Mouse (Mus musculus): ENCODE data around the gene Itih3. TPM values are rescaled to one million over a fixed set of nuclear protein-coding genes. Genes with fewer than 3 reads are reported as not detected.

The Itih3 gene
- total RNA-seq, 2 experiments from 2014 or later, result 0.55 to 0.74 TPM

DNA sequence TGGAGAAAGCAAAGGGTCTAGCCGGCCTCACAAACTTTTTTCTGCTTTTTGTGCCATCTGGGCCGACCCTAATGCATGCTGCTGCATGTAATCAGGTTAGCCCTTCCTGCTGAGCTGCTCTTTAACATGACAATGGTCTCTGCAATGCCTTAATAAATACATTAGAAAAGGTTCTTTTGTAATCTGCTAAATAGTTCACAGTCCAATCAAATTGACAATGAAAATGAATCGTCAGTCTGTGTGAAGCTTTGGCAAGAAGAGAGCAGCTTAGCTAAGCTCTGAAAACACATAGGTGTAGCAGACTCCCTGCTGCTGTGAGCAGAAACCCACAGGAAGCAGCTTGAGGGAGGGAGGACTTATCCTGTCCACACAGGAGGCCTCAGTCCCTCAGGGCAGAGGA lies 23.6 kb downstream of the Itih3 start:
- no peak for DNase-seq

DNA sequence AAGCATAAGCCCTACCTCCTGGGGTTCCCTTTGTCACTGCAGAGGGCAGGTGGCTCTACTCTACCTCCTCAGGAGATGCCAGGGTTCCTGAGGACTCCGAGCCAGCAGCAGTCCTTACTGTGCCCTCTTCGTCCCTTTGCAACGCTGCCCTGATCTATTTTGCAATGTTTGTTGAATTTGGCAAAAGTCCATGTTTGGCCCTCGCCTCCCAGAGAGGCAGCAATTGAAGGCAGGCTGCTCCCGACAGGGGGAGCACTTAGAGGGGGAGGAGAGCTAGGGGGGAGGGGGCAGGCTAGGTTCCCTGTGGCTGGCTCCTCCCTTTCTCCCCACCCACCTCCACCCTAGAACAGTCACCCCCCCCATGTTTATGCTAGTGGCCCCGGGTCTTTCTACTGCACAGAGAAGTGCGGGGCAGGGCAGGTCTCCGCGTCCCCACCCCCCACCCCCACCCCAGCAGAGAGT lies 35.3 kb downstream of the Itih3 start:
- peak; percentile 68 for DNase-seq

DNA sequence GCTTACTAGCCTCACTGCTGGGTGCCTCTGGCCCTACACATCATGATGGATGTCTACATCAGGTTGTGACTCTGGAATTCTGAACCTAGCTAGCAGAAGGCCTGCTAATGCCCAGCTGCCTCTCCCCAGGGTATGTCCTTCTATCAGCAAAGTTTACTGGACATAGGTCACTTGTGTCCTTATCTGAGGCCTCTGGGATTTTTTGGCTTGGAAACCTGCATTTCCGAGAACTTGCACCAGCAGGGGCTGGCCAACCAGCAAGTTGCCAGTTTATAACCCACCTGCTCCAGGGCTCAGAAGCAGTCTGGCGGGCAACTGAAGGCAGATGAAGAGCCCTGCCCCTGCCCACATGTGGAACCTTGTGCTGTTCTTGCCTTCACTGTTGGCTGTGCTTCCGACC lies 37.4 kb downstream of the Itih3 start, which contains the start of gene Itih4:
Gene Itih4 (plus strand): TSS at position 273 of the 400 bp plus-strand sequence.
- DNase-seq, result no peak

DNA sequence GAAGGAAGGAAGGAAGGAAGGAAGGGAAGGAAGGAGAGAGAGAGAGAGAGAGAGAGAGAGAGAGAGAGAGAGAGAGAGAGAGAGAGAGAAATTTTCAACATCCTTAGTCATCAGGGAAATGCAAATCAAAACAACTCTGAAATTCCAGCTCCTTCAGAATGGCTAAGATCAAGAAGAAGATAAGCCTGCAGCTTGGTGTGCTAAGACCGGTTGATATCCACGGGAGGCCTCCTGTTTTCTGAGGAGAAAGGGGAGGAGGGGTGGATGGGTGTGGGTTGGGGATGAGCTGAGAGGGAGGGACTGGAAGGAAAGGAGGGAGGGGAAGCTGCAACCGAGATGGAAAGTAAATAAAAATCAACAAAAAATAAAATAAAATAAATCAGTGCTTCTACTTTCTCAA lies 38.3 kb downstream of the Itih3 start:
- no peak for DNase-seq

DNA sequence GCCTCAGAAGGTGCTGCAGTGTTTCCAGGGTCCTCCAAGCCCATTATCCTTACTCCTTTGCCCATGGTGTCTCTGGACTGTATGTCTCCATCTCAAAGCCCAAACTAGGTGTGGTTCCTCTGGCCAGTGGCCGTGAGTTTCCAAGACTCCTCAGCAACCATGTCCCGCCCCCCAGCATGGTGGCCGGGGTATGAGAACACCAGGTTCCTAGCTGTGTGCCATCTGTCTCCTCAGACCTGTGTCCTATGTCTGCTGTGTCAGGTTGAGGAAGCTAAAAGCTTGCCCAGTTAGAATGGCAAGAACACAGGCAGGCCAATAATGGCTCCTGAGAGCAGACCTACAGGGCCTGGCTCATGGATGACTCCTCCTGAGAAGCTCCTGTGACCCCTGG lies 41.8 kb downstream of the Itih3 start:
- DNase-seq, result no peak

DNA sequence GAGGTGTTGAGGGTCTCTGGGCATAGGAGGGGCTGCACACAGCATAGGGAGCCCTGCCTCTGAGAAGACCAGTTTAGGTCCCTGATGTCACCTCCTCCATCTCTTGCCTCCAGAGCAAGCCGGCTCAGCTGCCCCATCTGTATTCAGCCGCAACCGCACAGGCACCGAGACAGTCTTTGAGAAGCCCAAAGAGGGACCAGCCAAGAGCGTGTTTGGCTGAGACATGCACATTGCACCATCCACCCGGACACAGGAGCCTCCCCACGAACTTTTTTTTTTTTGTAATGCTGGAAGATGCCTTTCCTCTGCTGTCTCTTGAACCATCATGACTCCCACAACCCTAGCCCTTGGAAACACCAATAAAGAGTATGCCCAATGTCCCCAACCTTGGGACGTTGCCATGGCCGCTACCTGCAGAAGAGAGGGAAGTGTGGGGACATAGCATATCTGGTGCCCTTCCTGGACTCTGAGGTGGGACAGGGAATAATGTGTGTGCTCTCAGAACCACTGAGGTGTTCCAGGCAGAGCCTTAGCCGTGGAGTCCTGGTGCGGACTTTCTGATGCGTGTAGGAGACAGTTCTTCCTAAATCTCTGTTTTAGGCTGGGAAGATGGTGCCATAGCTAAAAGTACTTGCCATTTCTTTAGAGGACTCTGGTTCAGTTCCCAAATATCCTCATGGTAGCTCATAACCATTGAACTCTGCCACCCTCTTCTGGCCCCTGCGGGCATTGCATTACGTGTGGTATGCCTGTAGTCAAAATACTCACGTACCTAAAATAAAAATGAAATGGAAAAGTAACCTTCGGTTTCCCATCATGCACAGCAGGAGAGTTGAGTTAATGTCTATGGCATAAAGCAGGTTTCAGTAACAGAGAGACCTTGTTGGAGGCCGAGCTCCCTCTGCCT lies 42.5 kb downstream of the Itih3 start:
- peak; percentile 82 for DNase-seq

DNA sequence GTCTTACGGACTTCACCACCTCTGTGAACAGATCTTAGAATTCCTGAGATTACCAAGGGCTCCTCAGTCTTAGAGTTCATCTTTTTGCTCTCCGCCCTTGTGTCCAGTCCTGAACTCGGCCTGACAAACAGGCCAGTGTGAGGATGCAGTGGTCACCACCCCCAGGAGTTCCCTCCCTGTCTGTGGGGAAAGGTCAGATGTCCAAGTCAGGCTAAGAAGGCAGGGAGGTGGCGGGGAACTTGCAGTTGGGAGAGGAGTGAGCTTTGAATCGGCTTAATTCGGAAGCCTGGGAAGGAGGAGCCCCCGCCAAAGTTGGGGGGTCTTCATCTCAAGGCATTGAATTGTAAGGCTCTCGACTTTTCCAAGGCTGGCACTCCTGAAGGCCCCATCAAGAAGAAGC lies 43.3 kb downstream of the Itih3 start:
- no peak for DNase-seq

DNA sequence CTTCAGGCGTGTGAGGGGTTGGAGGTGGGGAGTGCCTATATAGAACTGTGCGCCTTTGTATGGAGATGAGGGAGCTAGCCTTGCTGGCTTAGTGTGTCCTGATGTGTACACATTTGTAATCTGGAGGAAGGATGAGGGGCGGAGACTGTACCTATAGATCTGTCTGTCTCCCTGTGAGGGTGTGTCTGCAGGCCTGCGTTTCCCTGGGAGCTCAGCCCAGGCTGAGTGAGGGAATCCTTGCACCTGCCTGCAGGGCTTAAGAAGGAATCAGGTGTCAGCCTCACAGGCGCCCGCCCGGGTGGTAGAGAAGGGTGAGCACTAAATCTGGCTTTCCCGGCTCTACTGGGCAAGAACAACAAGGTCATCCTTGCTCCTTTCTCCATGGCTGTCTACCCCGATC lies 43.8 kb downstream of the Itih3 start:
- no peak for DNase-seq

DNA sequence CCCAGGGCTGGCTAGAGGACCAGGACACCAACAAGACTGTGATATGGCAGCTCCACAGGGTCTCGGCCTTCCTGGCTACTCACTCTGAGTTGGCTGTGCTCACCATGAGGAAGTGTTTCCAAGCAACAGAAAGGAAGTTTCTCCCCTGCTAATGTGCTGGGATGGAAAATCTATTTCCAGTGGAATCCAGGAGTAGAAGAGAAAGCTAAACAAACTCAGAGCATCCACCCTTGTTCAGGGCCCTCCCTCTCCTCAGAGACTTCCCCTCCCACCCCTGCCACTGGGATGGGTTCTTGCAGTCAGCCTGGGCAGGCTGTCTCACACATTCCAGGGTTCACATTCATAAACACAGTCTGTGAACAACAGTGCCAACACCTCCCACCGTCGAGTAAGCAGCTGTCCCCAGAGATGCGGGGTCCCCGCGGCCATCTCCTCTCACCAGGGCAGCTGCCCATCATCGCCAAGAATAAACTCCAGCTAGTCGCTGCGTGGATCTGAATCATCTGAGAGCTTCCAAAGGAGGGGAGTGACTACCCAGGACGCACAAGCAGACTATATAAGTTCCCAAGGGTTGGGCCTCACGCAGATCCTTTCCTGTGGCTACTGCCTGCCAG lies 44.5 kb downstream of the Itih3 start, which contains the start of gene Mustn1:
Gene Mustn1 (plus strand): TSS at position 243 of the 614 bp plus-strand sequence.
- DNase-seq, result peak; percentile 61

DNA sequence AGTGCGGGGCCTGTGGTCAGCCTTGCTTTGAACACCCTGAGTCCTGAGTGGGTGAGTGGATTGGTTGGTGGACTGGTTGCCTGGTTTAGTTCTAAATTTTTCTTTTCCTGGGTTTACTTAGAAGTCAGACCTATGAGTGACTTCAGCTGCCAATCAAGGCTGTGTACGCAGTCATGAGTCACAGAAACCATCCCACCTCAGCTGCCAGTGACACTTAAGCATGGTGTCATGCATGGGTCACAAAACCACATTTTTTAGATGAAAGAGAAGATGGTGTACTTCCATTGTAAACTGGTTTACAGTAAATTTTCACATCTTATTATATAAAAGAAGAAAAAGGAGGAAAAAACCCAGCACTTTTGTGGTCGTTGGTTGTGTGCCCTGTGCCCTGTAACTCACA lies 45.7 kb downstream of the Itih3 start:
- DNase-seq, result no peak

DNA sequence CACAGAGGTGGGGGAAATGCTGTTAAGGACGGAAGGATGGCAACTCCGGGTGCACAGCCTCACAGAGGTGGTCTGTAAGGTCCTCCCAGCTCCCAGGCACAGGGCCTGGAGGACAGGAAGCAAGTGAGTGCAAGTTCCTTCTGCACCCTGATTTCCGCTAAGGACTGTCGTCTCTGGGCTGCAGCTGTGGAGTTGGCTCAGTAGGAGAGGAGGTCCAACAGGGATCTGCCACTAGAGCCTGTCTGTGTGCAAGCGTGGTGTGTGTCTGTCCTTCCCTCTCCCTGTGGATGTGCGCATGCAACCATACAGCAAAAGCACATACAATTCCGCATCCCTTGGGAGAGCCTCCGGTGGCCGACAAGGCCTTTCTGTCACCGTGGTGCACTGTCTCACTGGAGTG lies 47.1 kb downstream of the Itih3 start:
- DNase-seq, result no peak

DNA sequence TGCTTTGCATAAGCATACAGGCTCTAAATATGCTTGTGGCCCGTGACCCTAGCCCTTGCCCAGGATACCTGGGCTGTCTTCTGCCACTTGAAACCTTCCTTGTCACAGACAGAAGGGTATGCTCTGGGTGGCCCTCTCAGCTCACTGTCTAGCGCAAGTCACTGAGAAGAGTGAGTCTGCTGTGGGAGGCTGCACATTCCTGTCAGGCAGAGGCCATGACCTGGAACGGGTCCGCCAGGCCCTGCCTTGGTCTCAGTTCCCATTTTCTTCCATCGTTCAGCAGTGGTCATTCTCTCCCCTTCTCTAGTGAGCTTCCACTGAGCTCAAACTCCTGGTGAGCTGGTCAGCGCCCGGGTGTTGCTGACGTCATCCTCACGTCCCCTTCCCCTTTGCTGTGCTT lies 47.6 kb downstream of the Itih3 start:
- DNase-seq, result no peak

DNA sequence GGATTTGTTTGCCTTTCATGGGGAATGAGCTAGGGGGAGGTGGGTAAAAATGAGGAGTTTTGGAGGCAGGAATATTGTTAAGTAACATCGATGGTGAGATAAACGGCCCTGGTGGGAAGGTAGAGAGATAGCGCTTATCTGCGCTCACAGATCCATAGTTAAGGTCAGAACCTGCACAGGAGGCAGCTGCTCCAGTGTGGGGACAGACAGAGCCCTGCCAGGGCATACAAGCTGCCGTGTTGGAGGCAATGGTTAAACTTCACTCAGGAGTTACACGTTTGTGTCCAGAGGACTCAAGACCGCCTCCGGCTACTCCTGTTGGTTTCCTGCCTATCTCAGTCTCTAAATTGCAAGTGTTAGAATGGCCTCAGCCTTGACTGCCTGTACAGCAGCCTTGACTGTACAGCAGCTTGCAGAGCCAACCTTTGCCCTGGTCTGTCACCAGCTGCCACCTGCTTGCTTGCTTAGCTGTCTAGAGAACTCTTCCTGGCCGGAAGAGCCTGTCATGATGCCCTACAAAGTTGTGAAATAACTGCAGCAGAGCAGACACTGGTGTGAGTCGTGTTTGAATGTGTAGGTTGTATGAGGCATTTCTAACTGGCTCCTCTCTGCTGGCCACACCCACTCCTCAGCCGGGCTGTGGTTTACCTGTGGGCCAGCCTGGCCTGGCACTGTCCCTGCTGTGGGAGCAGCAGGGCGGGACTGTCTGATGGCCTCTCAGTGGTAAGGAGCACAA lies 48.3 kb downstream of the Itih3 start:
- DNase-seq, result no peak

DNA sequence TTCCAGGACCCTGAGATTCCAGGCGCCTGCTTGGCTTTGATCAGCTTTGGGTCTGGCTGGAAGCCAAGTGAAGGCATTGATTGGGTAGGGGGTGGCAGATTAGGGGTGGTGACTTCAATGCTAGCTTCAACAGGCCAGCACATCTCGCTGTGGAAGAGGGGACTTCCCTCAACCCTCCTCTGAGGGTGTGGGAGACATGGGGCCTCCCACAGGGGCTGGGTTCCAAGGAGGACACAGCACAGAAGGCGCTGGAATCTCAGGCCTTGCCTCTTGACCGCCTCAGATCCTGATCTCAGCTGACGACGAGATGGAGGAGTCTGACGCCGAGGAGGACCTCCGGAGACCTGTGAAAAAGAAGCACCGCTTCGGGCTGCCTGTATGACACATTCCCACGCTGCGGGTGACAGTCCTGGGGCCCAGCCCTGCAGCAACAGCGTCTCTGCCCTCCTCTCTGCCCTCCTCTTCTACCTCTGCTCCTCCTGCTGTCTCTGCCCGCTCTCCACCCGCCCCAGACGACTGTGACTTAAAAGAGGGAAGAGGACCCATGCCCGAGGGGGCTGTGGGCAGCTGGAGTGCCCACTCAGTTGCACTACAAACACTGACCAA lies 49.4 kb downstream of the Itih3 start:
- DNase-seq, result no peak

DNA sequence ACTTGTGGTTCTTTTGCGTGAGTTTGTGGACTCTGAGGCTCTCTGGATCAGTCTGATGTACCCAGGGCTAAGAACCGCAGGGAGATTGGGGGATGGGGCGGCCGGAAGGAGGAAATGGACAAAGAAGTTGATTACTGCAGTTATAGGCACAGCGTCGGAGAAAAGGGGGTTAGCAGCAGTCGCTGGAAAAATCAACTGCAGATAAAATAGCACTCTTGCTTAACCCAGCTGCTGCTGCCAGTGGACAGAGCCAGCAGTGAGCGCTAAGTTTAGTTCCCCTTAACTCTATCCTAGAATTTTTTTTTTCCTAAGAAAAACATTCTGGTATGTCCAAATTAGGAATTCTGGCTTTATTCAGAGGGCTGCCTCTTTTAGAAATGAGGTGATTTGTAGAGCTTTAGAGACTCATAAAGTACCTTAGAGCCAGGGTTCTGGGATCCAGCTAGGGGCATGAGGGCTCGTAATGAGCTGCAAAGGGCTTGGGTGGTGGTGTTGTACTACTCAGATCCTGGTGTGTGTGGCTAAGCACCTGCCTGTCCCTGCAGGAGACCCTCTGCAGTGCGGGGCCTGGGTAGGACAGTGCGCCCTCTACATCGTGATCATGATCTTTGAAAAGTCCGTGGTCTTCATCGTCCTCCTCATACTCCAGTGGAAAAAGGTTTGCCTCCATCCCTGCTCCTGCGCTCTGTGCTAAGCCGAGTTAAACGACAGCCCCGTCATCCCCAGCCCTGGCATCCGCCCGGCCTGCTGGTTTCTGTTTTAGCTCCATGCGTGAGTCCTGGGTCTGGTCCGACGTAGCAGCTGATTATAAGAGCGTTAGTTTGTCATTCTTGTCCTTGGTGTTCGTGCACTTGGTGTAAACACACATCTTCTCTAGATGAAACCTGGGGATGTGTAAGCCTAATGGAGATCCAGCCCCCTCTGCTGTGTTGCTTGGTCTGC lies 53.1 kb downstream of the Itih3 start:
- DNase-seq, result peak; percentile 56

DNA sequence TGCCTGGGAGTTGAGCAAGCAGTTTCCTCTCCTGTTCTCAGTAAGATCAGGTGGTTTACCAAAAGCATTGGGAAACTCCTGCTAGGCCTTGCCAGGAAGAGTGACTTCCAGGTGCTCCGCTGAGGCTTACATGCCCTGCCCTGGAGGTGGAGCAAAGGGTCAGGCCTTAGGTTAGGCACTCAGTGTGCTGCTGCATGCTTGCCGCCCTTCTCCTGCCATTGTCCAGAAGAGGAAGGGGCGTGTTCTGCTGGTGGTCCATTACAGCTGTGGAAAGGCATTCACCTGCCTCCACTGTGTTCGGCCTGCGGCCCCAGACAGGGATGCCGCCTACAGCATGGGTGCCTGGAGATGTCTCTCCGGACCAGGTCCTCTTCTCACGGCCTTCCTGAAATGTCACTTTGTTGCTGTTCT lies 54.2 kb downstream of the Itih3 start:
- peak; percentile 47 for DNase-seq

DNA sequence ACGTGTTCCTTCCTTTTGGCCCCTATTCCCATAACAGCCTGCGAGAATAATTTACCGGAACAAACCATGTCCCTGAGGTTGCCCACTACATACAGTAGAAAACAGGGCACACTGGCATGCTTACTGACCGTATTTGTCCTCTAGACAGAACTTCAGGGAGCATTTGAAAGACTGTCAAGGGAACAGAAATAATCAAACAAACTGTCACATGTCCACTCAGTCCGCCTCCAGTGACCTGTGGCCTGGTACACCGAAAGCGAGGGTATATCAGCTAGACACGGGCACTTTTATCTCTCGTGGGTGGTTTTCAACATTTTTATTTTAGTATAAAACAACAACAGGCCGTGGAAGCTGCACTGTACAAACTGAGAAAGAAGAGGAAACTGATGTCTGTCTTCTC lies 54.7 kb downstream of the Itih3 start:
- no peak for DNase-seq

DNA sequence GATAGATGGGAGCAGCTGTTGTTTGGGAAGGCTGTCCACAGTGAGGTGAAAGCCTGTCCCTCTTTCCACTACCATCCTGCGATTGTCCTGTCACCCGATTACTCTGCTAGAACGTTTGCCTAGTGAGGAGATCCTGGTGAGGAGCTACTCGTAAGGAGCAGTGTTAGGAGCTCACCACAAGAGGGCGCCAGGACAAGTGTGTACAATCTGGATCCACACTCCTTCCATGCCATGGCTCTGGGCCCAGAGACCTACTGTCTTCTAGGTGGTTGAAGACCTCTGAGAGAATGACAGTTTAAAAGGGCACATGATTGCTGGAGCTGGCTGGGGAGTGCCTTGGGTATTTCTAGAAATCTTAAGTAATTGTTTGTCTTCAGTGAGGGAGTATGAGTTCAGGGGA lies 56.5 kb downstream of the Itih3 start:
- peak; percentile 87 for DNase-seq

DNA sequence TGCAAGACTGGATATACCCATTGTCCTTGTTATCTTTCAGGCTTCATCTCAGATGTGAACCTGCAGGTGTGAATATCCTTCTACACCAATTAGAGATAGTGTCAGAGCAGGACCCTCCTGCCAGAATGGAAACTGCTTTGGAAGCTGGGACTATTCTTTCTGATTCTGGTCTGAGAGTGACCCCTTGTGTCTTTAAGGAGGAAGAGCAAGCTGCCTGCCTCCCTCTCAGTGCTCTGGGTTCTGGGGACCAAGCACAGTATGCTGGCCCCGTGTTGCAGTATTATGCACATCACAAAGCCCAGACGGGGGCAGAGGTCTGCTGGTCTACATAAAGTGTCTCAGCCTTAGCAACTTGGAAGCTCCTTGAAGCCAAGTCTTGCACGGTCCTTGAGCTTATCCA lies 58.2 kb downstream of the Itih3 start:
- no peak for DNase-seq

DNA sequence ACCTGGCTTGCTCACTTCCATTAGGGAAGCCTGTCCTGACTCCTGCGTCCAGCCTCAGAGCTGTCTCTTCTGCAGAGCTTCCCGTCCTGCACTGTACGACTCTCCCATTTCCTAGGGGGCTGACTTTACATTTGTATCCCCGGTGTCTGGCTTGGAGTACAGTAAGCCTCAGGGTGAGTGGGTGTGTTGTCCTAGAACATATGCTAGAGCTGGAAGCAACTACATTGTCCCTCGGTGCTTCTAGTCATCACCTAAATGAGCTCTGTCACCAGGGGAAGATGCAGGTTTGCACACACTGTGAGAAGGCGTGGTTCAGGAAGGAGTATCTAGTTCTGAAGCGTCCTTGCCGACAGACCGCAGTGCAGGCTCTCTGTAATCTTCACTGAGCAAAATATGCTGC lies 61.2 kb downstream of the Itih3 start:
- no peak for DNase-seq

DNA sequence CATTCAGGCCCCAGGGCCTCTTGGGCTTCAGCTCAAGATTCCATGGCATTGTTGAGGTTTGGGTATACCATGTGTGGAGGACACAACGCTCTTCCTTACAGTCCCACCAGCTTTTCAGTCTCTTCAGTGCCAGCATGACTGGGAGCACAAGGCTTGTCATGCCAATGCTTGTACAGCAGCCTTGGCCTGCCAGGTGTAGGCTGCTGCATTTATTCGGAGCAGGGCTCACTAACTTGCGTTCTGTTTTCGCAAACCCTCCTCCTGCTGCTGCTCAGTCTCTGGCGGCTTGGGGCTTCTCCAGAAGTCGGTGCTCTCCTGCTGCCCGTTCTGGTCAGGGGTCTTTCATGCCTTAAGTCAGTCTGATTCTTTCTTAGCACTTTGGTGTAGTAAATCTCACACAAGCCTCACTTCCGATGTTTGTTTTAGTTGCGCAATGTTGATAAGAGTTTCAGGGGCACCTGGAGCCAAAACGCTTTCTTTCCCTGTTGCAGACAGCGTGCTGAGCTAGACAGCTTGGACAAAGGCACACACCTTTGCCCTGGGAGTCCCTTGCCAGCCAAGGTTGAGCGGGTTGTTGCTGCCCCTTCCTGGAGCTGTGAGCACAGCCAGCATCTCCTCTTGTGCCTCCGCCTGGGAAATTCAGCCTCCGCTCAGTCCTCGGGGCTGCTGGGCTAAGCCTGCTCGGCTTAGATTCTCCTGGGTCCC lies 62.0 kb downstream of the Itih3 start:
- DNase-seq, result no peak

Data from heart, postnatal 4 days (tissue).